Mouse (Mus musculus): ENCODE results near the gene Krt14.

The Krt14 gene

DNA sequence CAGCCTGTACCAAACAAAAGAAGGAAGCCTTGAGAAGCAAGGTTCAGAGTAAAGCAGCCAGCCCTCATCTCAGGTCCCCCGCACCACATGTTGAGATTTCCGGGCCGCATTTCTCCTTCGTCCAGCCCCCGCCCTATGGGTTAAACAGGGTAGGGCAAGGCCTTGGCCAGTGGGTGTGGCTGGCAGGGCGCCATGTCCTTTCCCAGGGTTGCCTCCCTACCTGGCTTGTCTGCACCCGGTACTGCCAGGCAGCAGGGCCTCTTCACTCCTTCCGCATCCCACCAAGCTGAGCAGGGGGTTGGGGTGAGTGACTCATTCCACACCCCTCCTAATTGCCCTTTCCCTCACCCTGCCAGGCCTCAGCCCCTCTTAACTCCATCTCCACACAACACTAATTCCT lies 39.3 kb downstream of the Krt14 start:
- DNase-seq (ENCODE audit: low spot score): no peak

GRCm38 (mm10) chr11:100164392-100164791 lies 43.0 kb downstream of the Krt14 start:
- DNase-seq (ENCODE audit: low spot score): no peak

- DNase-seq (ENCODE audit: low spot score): no peak
Measured at GRCm38 (mm10) chr11:100157908-100158477, 49.4 kb downstream of the Krt14 start.

- no peak for DNase-seq (ENCODE audit: low spot score)
Measured at GRCm38 (mm10) chr11:100157331-100157730, 50.0 kb downstream of the Krt14 start.

GRCm38 (mm10) chr11:100155497-100156255 lies 51.7 kb downstream of the Krt14 start:
- no peak for DNase-seq (ENCODE audit: low spot score)

Measured in embryo, embryonic 10.5 days (tissue).